Mouse (Mus musculus): Measurements from ENCODE around the gene Chmp3. TPM values are rescaled to one million over a fixed set of nuclear protein-coding genes. Genes with fewer than 3 reads are reported as not detected.

The Chmp3 gene
- polyA plus RNA-seq, 1 experiment from 2014 or later = 61.8 TPM

DNA sequence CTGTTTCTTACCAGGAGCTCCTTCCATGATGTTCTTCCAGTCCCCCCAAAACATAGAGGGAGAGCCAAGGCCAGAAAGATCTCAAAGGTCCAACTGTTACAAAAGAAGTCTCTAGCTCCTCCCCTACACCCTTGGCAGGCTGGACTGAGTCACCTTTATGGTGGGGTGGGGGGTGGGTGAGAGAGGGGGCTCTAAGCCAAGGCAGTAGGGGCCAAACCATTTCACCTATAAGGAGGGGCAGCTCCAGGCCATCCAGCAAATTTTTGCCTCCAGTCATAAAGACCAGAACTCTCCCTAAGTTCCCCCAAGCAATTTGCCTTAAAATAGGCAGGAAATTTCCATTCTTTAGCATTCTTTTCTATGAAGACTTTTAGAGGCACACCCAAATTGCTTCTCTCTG, 65.4 kb downstream of the Chmp3 start:
- peaks cover 86% of the 10 kb centered on the region for H3K36me3 ChIP-seq (ENCODE audit: insufficient read depth)
- no peak for ATAC-seq (ENCODE audit: insufficient read depth)
- no peak for TF ChIP-seq CTCF (IDR thresholded peaks at IDR 0.05; ENCODE audit: low read depth)
- H3K4me3 ChIP-seq (ENCODE audit: low read depth, low read length) = no peak overlapping the region
- H3K9ac ChIP-seq = no peak overlapping the region
- no peaks in the 10 kb centered on the region for H3K4me1 ChIP-seq (ENCODE audit: insufficient read depth)
- no peak overlapping the region for H3K4me2 ChIP-seq
- no peaks in the 10 kb centered on the region for H3K27me3 ChIP-seq (ENCODE audit: insufficient read depth, low read length)
- H3K27ac ChIP-seq (ENCODE audit: low read depth) = no peak overlapping the region
- DNase-seq = no peak
- H3K9me3 ChIP-seq (ENCODE audit: low read depth, low read length) = no peaks in the 10 kb centered on the region

DNA sequence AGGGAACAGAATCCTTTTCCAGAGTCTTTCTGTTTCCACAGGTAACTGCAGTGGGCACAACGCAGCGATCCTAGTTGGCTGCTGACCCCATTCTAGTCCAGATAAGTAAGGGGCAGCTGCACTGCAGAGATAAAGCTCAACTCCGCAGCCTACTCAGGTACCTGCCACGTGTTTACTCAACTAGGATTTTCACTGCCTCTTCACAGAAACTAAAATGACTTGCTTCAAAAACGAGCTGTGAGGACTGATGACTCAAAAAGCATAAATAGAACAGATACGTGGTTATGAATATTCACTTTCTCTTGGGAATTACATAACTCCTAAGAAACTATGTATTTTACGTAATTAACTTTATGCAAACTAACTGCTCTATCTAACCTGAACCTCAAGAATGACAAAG, 66.4 kb downstream of the Chmp3 start:
- ATAC-seq (ENCODE audit: insufficient read depth) (no peak), DNase-seq (no peak)
- H3K27me3 ChIP-seq (ENCODE audit: insufficient read depth, low read length) = no peaks in the 10 kb centered on the region
- H3K4me2 ChIP-seq = no peak overlapping the region
- WGBS = 84% methylated on average over 7 of the region's 7 CpGs
- H3K9ac ChIP-seq = no peak overlapping the region
- no peak for TF ChIP-seq CTCF (IDR thresholded peaks at IDR 0.05; ENCODE audit: low read depth)
- H3K4me1 ChIP-seq (ENCODE audit: insufficient read depth) = no peaks in the 10 kb centered on the region
- H3K27ac ChIP-seq (ENCODE audit: low read depth) = no peak overlapping the region
- H3K36me3 ChIP-seq (ENCODE audit: insufficient read depth) = peaks cover 81% of the 10 kb centered on the region
- H3K9me3 ChIP-seq (ENCODE audit: low read depth, low read length) = no peaks in the 10 kb centered on the region
- H3K4me3 ChIP-seq (ENCODE audit: low read depth, low read length) = no peak overlapping the region

DNA sequence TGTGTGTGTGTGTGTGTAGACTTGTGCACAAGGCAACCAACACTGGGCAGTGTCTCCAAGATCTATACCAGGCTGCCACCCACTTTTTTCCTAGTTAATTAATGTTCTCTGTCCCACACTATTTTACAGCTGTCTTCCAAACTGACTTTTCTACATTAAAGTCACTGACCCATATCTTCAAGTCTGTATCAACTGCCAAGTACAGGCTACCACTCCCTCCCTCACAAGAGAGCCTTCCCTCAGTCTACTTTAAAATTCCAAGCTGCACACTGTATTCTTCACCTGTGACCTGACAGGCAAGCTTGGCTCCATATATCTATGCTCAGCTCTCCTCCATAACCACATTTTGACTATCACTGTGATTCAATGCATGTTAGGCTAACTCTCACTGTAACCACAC, 69.6 kb downstream of the Chmp3 start:
- Histone ChIP-seq H3K9me3 (ENCODE audit: low read depth, low read length) (no peaks in the 10 kb centered on the region), H3K9ac (no peak overlapping the region), H3K27ac (ENCODE audit: low read depth) (no peak overlapping the region), H3K4me1 (ENCODE audit: insufficient read depth) (no peaks in the 10 kb centered on the region), H3K27me3 (ENCODE audit: insufficient read depth, low read length) (no peaks in the 10 kb centered on the region), H3K4me3 (ENCODE audit: low read depth, low read length) (no peak overlapping the region), H3K36me3 (ENCODE audit: insufficient read depth) (peaks cover 77% of the 10 kb centered on the region), H3K4me2 (no peak overlapping the region)
- ATAC-seq (ENCODE audit: insufficient read depth) = no peak
- TF ChIP-seq CTCF (IDR thresholded peaks at IDR 0.05; ENCODE audit: low read depth) = no peak
- DNase-seq = no peak

DNA sequence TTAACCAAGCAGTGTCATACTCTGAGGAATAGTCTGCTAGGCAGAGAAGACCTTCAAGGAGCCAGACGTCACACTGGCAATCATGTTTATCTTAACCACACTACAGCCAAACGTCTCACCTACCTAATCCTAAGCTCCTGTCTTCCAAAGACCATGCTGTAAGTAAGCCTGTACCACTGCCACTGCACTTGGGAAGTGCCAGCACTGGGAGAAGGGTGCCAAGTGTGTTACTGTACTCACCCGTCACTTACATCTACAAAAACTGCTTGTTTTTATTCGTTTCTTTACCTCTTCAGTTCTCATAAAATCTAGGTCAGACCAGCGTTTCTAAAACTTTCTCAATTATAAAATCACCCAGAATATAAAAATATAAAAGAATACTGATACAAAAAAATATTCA, 73.4 kb downstream of the Chmp3 start:
- DNase-seq = no peak
- H3K4me3 ChIP-seq (ENCODE audit: low read depth, low read length) = no peak overlapping the region
- H3K27ac ChIP-seq (ENCODE audit: low read depth) = no peak overlapping the region
- ATAC-seq (ENCODE audit: insufficient read depth) = no peak
- H3K4me2 ChIP-seq = no peak overlapping the region
- H3K9me3 ChIP-seq (ENCODE audit: low read depth, low read length) = no peaks in the 10 kb centered on the region
- no peak overlapping the region for H3K9ac ChIP-seq
- 72% methylated on average over 5 of the region's 5 CpGs for WGBS
- H3K36me3 ChIP-seq (ENCODE audit: insufficient read depth) = peaks cover 72% of the 10 kb centered on the region
- no peak for TF ChIP-seq CTCF (IDR thresholded peaks at IDR 0.05; ENCODE audit: low read depth)
- no peaks in the 10 kb centered on the region for H3K4me1 ChIP-seq (ENCODE audit: insufficient read depth)
- H3K27me3 ChIP-seq (ENCODE audit: insufficient read depth, low read length) = no peaks in the 10 kb centered on the region

DNA sequence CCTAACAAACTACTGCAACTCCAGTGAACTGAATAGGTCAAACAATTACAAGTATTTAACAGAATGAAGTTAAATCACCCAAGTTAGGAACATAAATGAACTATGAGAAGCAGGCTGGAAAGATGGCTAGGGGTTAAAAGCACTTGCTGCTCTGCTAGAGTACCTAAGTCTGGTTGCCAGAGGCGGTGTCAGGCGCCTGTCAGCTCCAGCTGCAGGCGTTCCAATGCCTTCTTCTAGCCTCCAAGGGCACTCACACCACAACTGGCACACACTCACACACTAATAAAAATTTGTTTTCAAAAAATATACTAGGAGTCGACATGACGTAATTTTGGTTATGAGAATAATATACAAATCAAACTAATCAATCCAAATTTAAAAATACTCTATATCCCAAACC, 78.0 kb downstream of the Chmp3 start:
- DNase-seq = no peak
- TF ChIP-seq CTCF (IDR thresholded peaks at IDR 0.05; ENCODE audit: low read depth) = no peak
- 83% methylated on average over 5 of the region's 5 CpGs for WGBS
- no peak overlapping the region for H3K4me3 ChIP-seq (ENCODE audit: low read depth, low read length)
- no peak for ATAC-seq (ENCODE audit: insufficient read depth)
- H3K27me3 ChIP-seq (ENCODE audit: insufficient read depth, low read length) = no peaks in the 10 kb centered on the region
- H3K9me3 ChIP-seq (ENCODE audit: low read depth, low read length) = no peaks in the 10 kb centered on the region
- H3K36me3 ChIP-seq (ENCODE audit: insufficient read depth) = peaks cover 85% of the 10 kb centered on the region
- no peaks in the 10 kb centered on the region for H3K4me1 ChIP-seq (ENCODE audit: insufficient read depth)
- no peak overlapping the region for H3K4me2 ChIP-seq
- H3K9ac ChIP-seq = no peak overlapping the region
- H3K27ac ChIP-seq (ENCODE audit: low read depth) = no peak overlapping the region

DNA sequence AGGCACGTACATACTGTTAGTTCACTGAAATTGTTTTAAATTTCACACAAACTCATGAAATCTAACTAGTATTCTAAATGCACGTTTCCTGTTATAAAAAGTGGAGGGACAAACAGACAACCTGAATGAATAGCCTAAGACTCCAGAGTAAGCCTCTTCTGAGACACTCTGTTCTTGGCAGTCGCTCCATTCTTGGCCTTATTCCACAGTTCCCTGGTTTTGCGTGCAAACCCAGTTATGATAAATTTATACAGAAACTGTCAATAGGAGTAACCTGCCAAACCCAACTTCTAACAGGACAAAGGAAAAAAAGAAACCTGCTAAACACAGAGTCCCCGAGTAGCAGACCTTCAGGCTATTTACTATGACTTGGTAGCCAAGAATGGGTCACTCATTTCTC, 78.4 kb downstream of the Chmp3 start:
- DNase-seq (no peak), ATAC-seq (ENCODE audit: insufficient read depth) (no peak)
- no peak overlapping the region for H3K4me3 ChIP-seq (ENCODE audit: low read depth, low read length)
- H3K27me3 ChIP-seq (ENCODE audit: insufficient read depth, low read length) = no peaks in the 10 kb centered on the region
- H3K9ac ChIP-seq = no peak overlapping the region
- no peaks in the 10 kb centered on the region for H3K4me1 ChIP-seq (ENCODE audit: insufficient read depth)
- no peak overlapping the region for H3K4me2 ChIP-seq
- WGBS = 79% methylated on average over 5 of the region's 5 CpGs
- H3K9me3 ChIP-seq (ENCODE audit: low read depth, low read length) = no peaks in the 10 kb centered on the region
- TF ChIP-seq CTCF (IDR thresholded peaks at IDR 0.05; ENCODE audit: low read depth) = no peak
- peaks cover 85% of the 10 kb centered on the region for H3K36me3 ChIP-seq (ENCODE audit: insufficient read depth)
- no peak overlapping the region for H3K27ac ChIP-seq (ENCODE audit: low read depth)

DNA sequence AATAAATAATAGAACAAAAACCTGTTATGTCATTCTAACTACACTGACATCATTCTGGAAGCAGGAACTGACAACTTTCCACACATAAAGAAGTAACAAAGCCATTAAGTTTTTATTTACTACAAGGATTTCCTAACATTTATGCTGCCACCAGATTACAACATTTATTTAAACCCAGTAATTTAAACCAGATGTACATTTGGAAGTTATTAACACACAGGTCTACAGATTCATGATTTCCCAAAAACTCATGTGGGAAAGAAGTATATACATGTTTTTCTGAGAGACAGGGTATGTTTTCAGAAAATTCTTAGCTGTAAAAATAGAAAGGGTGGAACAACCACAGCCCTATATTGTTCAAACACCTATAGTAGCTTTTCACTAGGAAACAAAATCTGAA, 81.1 kb downstream of the Chmp3 start:
- H3K4me1 ChIP-seq (ENCODE audit: insufficient read depth) = no peaks in the 10 kb centered on the region
- no peaks in the 10 kb centered on the region for H3K27me3 ChIP-seq (ENCODE audit: insufficient read depth, low read length)
- no peak for TF ChIP-seq CTCF (IDR thresholded peaks at IDR 0.05; ENCODE audit: low read depth)
- no peak for ATAC-seq (ENCODE audit: insufficient read depth)
- peaks cover 83% of the 10 kb centered on the region for H3K36me3 ChIP-seq (ENCODE audit: insufficient read depth)
- no peak overlapping the region for H3K4me2 ChIP-seq
- H3K9ac ChIP-seq = no peak overlapping the region
- no peaks in the 10 kb centered on the region for H3K9me3 ChIP-seq (ENCODE audit: low read depth, low read length)
- no peak overlapping the region for H3K4me3 ChIP-seq (ENCODE audit: low read depth, low read length)
- no peak for DNase-seq
- no peak overlapping the region for H3K27ac ChIP-seq (ENCODE audit: low read depth)

DNA sequence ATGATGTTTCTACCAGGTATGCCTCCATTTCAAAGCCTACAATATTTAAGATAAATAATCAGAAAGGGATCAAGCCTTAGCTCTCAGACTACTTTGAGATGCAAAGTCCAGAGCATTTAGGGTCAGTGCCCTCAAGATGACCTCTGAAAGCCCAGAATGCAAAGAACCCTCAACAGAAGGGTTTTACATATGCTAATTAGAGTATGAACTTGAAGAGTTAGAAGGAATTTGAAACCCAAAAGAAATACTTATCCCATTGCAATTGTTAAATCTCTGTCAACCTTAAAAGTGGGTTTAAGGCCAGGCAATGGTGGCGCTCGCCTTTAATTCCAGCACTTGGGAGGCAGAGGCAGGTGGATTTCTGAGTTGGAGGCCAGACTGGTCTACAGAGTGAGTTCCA, 82.4 kb downstream of the Chmp3 start:
- Histone ChIP-seq H3K36me3 (ENCODE audit: insufficient read depth) (peaks cover 83% of the 10 kb centered on the region), H3K4me2 (no peak overlapping the region), H3K9ac (no peak overlapping the region), H3K9me3 (ENCODE audit: low read depth, low read length) (no peaks in the 10 kb centered on the region), H3K27ac (ENCODE audit: low read depth) (no peak overlapping the region), H3K4me1 (ENCODE audit: insufficient read depth) (peaks cover 8% of the 10 kb centered on the region), H3K4me3 (ENCODE audit: low read depth, low read length) (no peak overlapping the region), H3K27me3 (ENCODE audit: insufficient read depth, low read length) (no peaks in the 10 kb centered on the region)
- 95% methylated on average over 2 of the region's 2 CpGs for WGBS
- DNase-seq = no peak
- no peak for ATAC-seq (ENCODE audit: insufficient read depth)
- TF ChIP-seq CTCF (IDR thresholded peaks at IDR 0.05; ENCODE audit: low read depth) = no peak

Measured in lung, embryonic 14.5 days (tissue).